9 mouse cellular contexts compared by ENCODE assay signal in the genomic region with DNA sequence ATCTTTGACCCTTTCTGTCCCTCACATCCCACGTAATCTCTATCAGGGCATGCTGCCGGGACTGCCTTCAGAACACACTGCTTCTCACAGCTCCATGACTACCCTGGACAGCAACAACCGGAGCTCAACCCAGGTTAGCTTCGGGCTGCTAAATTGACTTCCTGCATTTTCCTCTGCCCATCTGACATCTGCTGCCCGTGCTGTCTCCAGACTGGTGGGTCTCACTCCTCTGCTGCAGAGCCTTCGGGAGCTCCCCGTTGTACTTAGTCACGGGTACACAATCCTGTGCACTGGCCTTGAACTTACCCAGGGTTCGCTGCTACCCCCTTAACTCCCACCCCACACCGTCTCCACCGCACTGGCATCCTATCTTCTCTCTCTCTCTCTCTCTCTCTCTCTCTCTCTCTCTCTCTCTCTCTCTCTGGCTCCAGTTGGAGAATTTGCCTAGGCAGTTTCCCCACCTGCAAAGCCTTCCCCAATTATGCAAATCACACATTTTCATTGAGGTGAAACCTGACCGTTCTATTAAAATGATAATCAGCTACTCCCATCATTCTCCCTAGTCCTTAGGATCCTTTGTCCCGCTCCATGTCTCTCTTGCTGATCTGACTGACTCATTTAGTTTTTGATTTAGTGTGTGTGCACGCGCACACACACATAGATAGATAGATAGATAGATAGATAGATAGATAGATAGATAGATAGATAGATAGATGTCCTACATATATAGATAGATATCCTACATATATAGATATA.
DNase-seq lines count a peak whose midpoint lies in the region; ATAC-seq and TF ChIP-seq lines count a peak whose summit lies in the region.
"Had no signal": no experiment of that assay in that cellular context is flagged by ENCODE, and none has a peak within 500 bp of the region (broad histone marks: within the 10 kb centered on the region; RNA-seq: fewer than 3 reads in every experiment).

No protein-coding gene starts in this region.

- no peak for ATAC-seq in lung, postnatal 0 days
- ATAC-seq in embryonic facial prominence, embryonic 13.5 days (ENCODE audit: insufficient number of reproducible peaks, insufficient read depth, low FRiP score, low TSS enrichment, low read depth), result peak; percentile 37; the same call in 1 of the 2 replicates

- no peak overlapping the region for H3K9ac ChIP-seq in lung, postnatal 0 days (replicated peaks; ENCODE audit: low read depth)
- no peak overlapping the region for H3K9ac ChIP-seq in embryonic facial prominence, embryonic 13.5 days
- H3K9ac ChIP-seq: liver, embryonic 15.5 days had no signal

- no peaks in the 10 kb centered on the region for H3K27me3 ChIP-seq in lung, postnatal 0 days (replicated peaks; ENCODE audit: insufficient read depth, low read length)
- peaks cover 16% of the 10 kb centered on the region for H3K27me3 ChIP-seq in embryonic facial prominence, embryonic 13.5 days
- H3K27me3 ChIP-seq in limb, embryonic 10.5 days (ENCODE audit: low read depth, poor library complexity, severe bottlenecking), result peaks cover 8% of the 10 kb centered on the region

- no peaks in the 10 kb centered on the region for H3K36me3 ChIP-seq in lung, postnatal 0 days (ENCODE audit: insufficient read depth, low read length)
- no peaks in the 10 kb centered on the region for H3K36me3 ChIP-seq in embryonic facial prominence, embryonic 13.5 days
- no peaks in the 10 kb centered on the region for H3K36me3 ChIP-seq in limb, embryonic 10.5 days
- H3K36me3 ChIP-seq: liver, embryonic 15.5 days had no signal

- H3K9me3 ChIP-seq in lung, postnatal 0 days (ENCODE audit: low read length), result no peaks in the 10 kb centered on the region
- no peaks in the 10 kb centered on the region for H3K9me3 ChIP-seq in embryonic facial prominence, embryonic 13.5 days
- H3K9me3 ChIP-seq in limb, embryonic 10.5 days (replicated peaks), result no peaks in the 10 kb centered on the region
- H3K9me3 ChIP-seq: liver, embryonic 15.5 days had no signal

- H3K4me3 ChIP-seq in lung, postnatal 0 days (ENCODE audit: low read depth, low read length), result no peak overlapping the region
- no peak overlapping the region for H3K4me3 ChIP-seq in embryonic facial prominence, embryonic 13.5 days
- H3K4me3 ChIP-seq in limb, embryonic 10.5 days, result no peak overlapping the region
- H3K4me3 ChIP-seq: liver, embryonic 15.5 days had no signal

- no peak overlapping the region for H3K4me2 ChIP-seq in lung, postnatal 0 days (replicated peaks; ENCODE audit: low read depth, low read length)
- H3K4me2 ChIP-seq in embryonic facial prominence, embryonic 13.5 days, result peak overlapping the region; percentile 27
- H3K4me2 ChIP-seq: liver, embryonic 15.5 days had no signal

- no peaks in the 10 kb centered on the region for H3K4me1 ChIP-seq in lung, postnatal 0 days (ENCODE audit: insufficient read depth, low read depth, low read length)
- H3K4me1 ChIP-seq in embryonic facial prominence, embryonic 13.5 days, result peaks cover 9% of the 10 kb centered on the region
- 0 out of 2 replicates have a peak, but pooled peaks cover 3% of the 10 kb centered on the region for H3K4me1 ChIP-seq in limb, embryonic 10.5 days
- H3K4me1 ChIP-seq: liver, embryonic 15.5 days had no signal

- H3K27ac ChIP-seq in lung, postnatal 0 days (ENCODE audit: low read length), result no peak overlapping the region
- no peak overlapping the region for H3K27ac ChIP-seq in embryonic facial prominence, embryonic 13.5 days
- H3K27ac ChIP-seq in limb, embryonic 10.5 days, result no peak overlapping the region
- H3K27ac ChIP-seq: liver, embryonic 15.5 days had no signal

- 8% methylated on average over 15 of the region's 15 CpGs for WGBS in lung, postnatal 0 days
- WGBS in embryonic facial prominence, embryonic 13.5 days, result 7% methylated on average over 15 of the region's 15 CpGs
- WGBS in limb, embryonic 10.5 days, result 12% methylated on average over 15 of the region's 15 CpGs

- no peak for TF ChIP-seq EP300 in lung, postnatal 0 days (IDR thresholded peaks at IDR 0.05)

- TF ChIP-seq CTCF in lung, postnatal 0 days (IDR thresholded peaks at IDR 0.05), result no peak

- DNase-seq in lung, postnatal 0 days (ENCODE audit: low spot score), result peak; percentile 5
- DNase-seq in lung, postnatal 14 days, result no peak
- peak; percentile 51 for DNase-seq in limb, embryonic 10.5 days (ENCODE audit: low spot score)
- no peak for DNase-seq in liver
- DNase-seq in spleen, adult 12 weeks (ENCODE audit: low spot score), result no peak
- DNase-seq in adrenal gland, postnatal 10 days, result no peak
- DNase-seq: heart, postnatal 36 days had no signal

Comparison
In these comparisons a context has a peak if more than half of its experiments do, and no peak if none do; other contexts are left out.
1. DNase-seq: peak in lung, postnatal 0 days (single experiment) and limb, embryonic 10.5 days (single experiment); none in lung, postnatal 14 days (single experiment), liver (single experiment), spleen, adult 12 weeks (single experiment) and adrenal gland, postnatal 10 days (single experiment).